Mouse (Mus musculus) heart, embryonic 16.5 days (tissue): ENCODE measurements around the gene Hoxa7. TPM values are rescaled to one million over a fixed set of nuclear protein-coding genes. Genes with fewer than 3 reads are reported as not detected.

Experiments
- ATAC-seq: fragments of 200-750 bp; cut with Nextera tagmentation; replicated peaks from 2 replicates; pipeline ENCODE4 v1.8.0; 2017; ENCODE audit warnings: moderate number of reproducible peaks; ENCODE audit not compliant: insufficient read depth, low FRiP score; ENCODE audit errors: extremely low read depth
- H3K27ac ChIP-seq: fragments of 300-500 bp; sonication (generic); 2 replicates; pipeline ENCODE4 v1.5.1; 2014; ENCODE audit warnings: mild to moderate bottlenecking, low read length, control low read depth, moderate library complexity
- H3K27me3 ChIP-seq: fragments of 300-500 bp; sonication (generic); 2 replicates; pipeline ENCODE4 v1.6.1; 2014; ENCODE audit warnings: low read length, mixed read lengths; ENCODE audit not compliant: control insufficient read depth, insufficient read depth
- H3K36me3 ChIP-seq: fragments of 300-500 bp; sonication (generic); 2 replicates; pipeline ENCODE4 v1.6.1; 2014; ENCODE audit not compliant: control insufficient read depth, insufficient read depth
- H3K4me1 ChIP-seq: fragments of 300-500 bp; sonication (generic); 2 replicates; pipeline ENCODE4 v1.6.1; 2014; ENCODE audit warnings: low read length, mixed read lengths; ENCODE audit not compliant: control insufficient read depth, insufficient read depth
- H3K4me2 ChIP-seq: fragments of 300-500 bp; sonication (generic); 2 replicates; pipeline ENCODE4 v1.6.1; 2014; ENCODE audit warnings: low read depth, mild to moderate bottlenecking, control low read depth, low read length
- H3K4me3 ChIP-seq: fragments of 300-500 bp; sonication (generic); 2 replicates; pipeline ENCODE4 v1.5.1; 2014; ENCODE audit warnings: mild to moderate bottlenecking, control low read depth, low read length
- H3K9ac ChIP-seq: fragments of 300-500 bp; sonication (generic); 2 replicates; pipeline ENCODE4 v1.6.1; 2014; ENCODE audit warnings: low read length, control low read depth
- H3K9me3 ChIP-seq: fragments of 300-500 bp; sonication (generic); replicated peaks from 2 replicates; pipeline ENCODE4 v1.6.1; 2016; ENCODE audit warnings: low read length; ENCODE audit not compliant: control insufficient read depth
- WGBS: fragments of 180-500 bp; shearing (Covaris S2); extraction: QIAGEN DNeasy Blood & Tissue Kit; methylation state at CpG from one replicate; pipeline ENCODE4 v1.1.7; 2014; 5-methylcytosine and 5-hydroxymethylcytosine counted together
- polyA plus RNA-seq: library from polyadenylated mRNA; unstranded; fragments of >200 nt; fragmentation: Nextera tagmentation; extraction: Ambion mirVana; gene quantifications from 2 replicates; pipeline ENCODE4 v1.2.1, GENCODE M21; 2015

Hoxa7 gene
- polyA plus RNA-seq, 1 experiment from 2014 or later = 0.38 TPM

DNA sequence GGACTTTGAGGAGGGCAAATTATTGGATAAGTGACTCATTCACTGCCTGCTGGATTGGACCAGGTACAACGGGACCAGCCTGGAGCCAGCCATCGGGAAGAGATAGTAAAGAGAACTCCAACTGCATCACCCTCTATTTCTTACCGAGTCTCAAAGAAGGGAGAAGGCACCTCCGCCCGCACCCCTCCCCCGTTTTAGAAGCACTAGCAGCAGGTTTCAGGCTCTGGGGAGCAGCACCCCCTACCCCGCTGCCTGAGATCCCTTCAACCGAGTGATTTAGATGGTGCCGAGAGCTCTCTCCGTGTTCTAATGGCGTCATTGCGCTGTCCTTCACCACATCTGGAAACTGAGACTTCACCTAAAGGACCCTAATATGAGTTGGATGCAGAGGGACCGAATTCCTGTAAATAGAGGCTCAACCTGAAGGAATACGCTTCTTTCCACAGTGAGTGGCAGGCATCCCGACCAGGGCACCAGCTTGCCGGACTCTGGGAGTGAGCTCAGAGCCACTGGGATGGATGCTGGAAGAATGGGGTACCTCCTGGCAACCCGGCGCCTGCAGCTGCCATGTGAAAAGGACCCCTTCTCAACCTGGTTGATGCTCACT is 43.8 kb upstream of the Hoxa7 start:
- Histone ChIP-seq H3K4me1 (peaks cover 3% of the 10 kb centered on the region; the same call in 1 of the 2 replicates), H3K4me3 (no peak overlapping the region), H3K27me3 (peaks cover 88% of the 10 kb centered on the region), H3K9me3 (no peaks in the 10 kb centered on the region), H3K27ac (no peak overlapping the region), H3K9ac (no peak overlapping the region), H3K36me3 (no peaks in the 10 kb centered on the region), H3K4me2 (no peak overlapping the region)
- WGBS = 1% methylated on average over 18 of the region's 18 CpGs
- no peak for ATAC-seq

DNA sequence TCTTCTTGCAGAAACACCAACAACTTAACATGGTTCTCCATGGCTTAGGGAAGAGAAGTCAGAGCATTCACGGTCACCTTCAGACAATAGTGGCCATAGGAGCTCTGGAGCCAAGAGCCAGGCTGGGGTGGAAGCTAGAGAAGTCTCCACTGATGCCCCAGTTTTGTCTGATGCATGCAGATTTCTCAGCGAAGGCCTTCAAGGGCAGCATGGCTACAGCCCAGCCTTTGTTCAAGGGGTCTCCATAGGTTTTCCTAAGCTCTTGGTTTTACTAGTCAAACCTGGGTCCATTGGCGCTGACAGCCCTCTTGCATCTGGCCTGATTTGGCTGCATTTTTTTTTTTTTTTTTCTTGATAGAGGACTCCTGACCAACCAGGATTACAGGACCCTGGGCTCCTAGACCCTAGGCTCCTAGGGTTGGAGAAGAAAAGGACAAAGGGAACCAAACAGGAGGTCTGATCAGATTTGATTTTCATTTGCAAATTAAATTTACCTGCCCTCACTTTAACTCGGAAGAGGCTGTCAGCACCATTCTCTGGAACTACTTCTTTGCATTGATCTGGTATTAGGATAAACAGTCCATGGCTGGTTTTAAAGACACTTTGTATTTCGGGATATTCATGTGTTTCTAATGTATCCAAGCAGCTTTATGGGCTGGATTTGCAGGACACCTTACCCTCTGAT is 42.6 kb upstream of the Hoxa7 start:
- no peak overlapping the region for H3K4me2 ChIP-seq
- no peaks in the 10 kb centered on the region for H3K9me3 ChIP-seq
- H3K4me1 ChIP-seq = peaks cover 10% of the 10 kb centered on the region
- no peak overlapping the region for H3K9ac ChIP-seq
- H3K36me3 ChIP-seq = no peaks in the 10 kb centered on the region
- no peak overlapping the region for H3K4me3 ChIP-seq
- no peak overlapping the region for H3K27ac ChIP-seq
- H3K27me3 ChIP-seq = peaks cover 85% of the 10 kb centered on the region
- no peak for ATAC-seq
- WGBS = 6% methylated on average over 5 of the region's 5 CpGs

DNA sequence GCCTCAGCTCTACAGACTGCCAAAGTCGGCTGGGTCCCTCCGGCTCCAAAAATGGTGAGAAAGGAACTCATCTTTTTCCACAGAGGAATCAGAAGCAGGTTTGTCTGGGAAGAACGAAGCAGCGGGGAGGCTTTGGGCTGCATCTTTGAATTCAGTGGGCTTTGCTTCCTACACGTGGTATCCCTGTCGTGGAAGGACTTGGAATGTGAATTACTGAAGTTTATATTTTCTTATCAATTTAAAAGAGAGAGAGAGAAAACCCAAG is 41.6 kb upstream of the Hoxa7 start:
- H3K9ac ChIP-seq = no peak overlapping the region
- H3K36me3 ChIP-seq = no peaks in the 10 kb centered on the region
- no peak overlapping the region for H3K4me2 ChIP-seq

DNA sequence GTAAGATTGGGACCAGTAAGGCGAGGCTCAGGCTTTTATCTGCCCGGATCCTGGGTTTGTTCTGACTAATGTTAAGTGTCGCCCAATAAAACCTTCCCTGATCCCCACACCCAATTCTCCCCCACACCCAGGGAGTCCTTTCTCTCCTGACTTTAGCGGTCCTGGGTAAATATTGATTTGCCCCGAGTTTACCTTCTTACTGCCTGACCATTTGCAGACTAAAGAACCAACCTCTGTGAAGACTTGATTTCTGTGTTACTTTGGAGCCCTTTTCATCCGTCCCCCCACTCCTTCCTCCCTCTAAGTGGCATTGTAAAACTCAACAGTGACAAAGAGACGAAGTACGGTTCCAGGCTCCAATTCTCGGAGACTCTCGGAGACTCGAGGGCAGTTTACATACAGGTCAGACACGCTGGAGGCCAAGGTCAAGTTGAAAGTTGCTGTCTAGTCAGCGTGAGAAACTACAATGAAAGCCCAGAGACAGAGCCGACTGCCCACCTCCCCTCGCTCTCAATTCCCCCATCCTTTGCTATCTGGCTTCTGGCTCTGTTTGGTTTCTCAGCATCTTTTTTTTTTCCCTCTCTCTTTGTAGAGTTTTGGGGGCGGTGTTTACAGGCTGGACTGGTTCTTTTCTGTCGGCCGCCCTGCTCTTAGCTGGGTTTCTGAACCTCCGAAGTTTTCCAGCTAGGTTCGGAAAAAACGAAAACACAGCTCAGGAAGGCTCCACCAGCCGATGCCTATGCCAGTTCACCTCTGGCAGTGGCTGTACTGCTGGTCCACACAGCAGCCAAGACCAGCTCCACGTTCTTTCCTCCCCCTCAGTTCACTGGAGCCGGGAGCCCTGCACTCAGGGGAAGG is 41.0 kb upstream of the Hoxa7 start:
- H3K27me3 ChIP-seq = peaks cover 77% of the 10 kb centered on the region
- no peak for ATAC-seq
- WGBS = 2% methylated on average over 24 of the region's 24 CpGs

More for the DNA sequence above, 41.6 kb upstream of the Hoxa7 start:
- H3K9me3 ChIP-seq = no peaks in the 10 kb centered on the region
- H3K4me1 ChIP-seq = peaks cover 10% of the 10 kb centered on the region
- H3K4me3 ChIP-seq = no peak overlapping the region
- peaks cover 79% of the 10 kb centered on the region for H3K27me3 ChIP-seq
- ATAC-seq = no peak
- 3% methylated on average over 6 of the region's 6 CpGs for WGBS
- no peak overlapping the region for H3K27ac ChIP-seq

DNA sequence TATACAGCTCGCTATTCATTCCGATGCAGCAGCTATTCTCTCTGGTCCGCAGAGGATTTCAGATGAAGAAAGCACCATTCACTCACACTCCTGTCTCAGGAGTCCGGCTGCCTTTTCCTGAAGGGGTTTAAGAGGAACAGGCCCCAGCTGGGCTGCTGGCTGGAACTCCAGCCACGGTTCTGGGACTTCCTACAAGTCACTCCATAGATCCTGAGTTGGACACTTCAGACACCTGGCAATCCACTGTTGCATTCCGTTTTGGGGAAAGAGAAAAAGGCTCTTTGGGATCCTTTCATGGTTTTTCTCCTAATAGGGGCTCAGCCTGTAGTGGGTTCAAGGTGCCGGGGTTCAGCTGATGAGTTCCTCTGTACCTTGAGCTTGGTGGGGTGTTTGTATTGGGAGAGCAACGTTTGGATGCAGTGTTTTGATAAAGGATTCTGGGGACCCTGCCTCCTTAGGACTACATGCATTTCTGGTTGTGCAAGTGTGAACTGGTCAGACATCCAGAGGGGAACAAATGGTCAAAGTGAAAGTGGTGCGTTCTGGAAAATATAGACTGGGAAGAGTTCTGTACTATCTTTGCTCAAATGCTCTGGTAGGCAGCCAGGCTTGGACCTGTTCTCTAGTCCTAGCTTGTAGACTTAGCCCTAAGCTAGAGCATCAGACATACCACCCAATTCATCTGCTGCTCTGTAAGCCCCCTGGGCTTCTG is 40.3 kb upstream of the Hoxa7 start:
- Histone ChIP-seq H3K4me1 (peaks cover 10% of the 10 kb centered on the region), H3K27me3 (peaks cover 78% of the 10 kb centered on the region), H3K4me3 (no peak overlapping the region), H3K36me3 (no peaks in the 10 kb centered on the region), H3K9ac (no peak overlapping the region), H3K4me2 (no peak overlapping the region), H3K27ac (no peak overlapping the region), H3K9me3 (no peaks in the 10 kb centered on the region)
- ATAC-seq = no peak
- 5% methylated on average over 9 of the region's 9 CpGs for WGBS

More for the DNA sequence above, 41.0 kb upstream of the Hoxa7 start:
- no peak overlapping the region for H3K27ac ChIP-seq
- no peaks in the 10 kb centered on the region for H3K9me3 ChIP-seq
- H3K4me1 ChIP-seq = peaks cover 10% of the 10 kb centered on the region
- H3K36me3 ChIP-seq = no peaks in the 10 kb centered on the region
- no peak overlapping the region for H3K4me2 ChIP-seq
- H3K9ac ChIP-seq = no peak overlapping the region
- no peak overlapping the region for H3K4me3 ChIP-seq

DNA sequence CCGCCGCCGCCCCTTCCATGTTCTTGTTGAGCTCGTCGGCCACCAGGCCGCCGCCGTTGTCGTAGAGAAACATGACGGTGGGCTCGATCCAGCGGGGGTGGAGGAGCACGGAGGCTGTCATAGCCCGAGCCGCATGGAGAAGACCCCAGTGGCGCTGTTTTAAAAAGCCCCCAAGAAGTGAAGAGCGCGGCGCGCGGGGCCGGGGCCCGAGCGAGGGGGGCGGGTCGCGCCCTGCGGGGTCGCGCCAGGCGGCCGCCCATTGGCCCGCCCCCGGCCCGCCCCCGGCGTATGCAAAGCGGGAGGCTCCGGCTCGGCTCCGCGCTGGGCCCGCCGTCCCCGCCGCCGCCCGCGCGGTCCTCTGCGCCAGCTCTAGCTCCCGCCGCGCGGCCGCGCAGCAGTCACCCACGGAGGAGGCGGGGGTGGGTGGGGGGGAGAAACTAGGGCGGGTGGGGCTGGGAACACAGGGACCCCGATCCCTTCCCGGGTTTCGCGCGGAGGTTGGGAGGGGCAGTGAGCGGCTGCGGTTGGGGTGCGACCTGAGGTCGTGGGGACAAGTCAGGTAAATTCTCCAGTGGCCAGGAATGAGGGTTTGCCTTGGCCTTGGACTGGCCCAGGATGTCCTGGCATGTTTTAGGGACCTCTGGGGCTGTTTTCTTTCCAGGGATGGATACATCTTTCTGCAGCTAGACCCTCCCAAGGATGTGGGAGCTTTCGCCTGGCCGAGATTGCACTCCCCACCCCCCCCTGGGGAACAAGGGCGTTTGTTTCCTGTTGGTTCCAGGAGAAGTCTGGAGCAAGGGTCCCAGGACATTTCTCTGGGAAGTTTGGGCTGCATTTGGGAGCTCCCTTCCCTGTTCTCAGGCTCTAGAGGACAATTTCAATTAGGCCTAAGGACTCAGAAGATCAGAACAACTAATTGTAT is 39.3 kb upstream of the Hoxa7 start, which contains the start of gene Hoxa13:
Gene Hoxa13, minus strand, starts transcription at position 227 of the 922 bp plus-strand sequence.
- 1% methylated on average over 40 of the region's 72 CpGs for WGBS
- Histone ChIP-seq H3K9ac (no peak within 1 kb of the TSS), H3K27me3 (peaks cover 76% of the 10 kb centered on the region), H3K36me3 (no peaks in the 10 kb centered on the region), H3K9me3 (no peaks in the 10 kb centered on the region), H3K4me2 (peak within 1 kb of the TSS; percentile 74), H3K27ac (no peak within 1 kb of the TSS), H3K4me1 (peaks cover 10% of the 10 kb centered on the region), H3K4me3 (peak within 1 kb of the TSS; percentile 55)
- ATAC-seq = peak; percentile 63; the same call in 1 of the 2 replicates

DNA sequence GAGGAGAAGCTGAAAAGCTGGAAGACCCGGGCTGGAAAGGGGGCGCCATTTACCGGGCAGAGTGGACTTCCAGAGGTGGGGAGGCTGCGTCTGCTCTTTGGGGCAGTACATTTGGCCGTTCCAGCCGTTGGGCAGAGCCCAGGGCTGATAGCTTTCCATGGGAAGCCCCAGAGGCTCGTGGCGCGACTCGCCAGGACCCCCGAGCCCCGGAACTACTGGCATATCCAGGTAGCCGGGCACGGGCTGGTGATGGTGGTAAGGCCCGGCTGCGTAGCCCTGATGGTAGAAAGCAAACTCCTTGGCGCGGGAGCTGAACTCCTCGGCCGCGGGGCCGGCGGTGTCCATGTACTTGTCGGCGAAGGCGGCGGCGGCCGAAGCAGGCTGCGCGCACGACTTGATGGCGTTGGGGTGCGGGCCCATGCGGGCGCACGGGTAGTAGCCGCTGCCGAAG is 38.2 kb upstream of the Hoxa7 start:
- H3K27me3 ChIP-seq = peaks cover 76% of the 10 kb centered on the region
- peaks cover 10% of the 10 kb centered on the region for H3K4me1 ChIP-seq
- under 1% methylated on average over 38 of the region's 39 CpGs for whole genome bisulfite sequencing
- H3K36me3 ChIP-seq = no peaks in the 10 kb centered on the region
- H3K4me2 ChIP-seq = peak overlapping the region; percentile 74
- H3K27ac ChIP-seq = no peak overlapping the region
- H3K4me3 ChIP-seq = peak overlapping the region; percentile 55
- ATAC-seq = no peak
- no peaks in the 10 kb centered on the region for H3K9me3 ChIP-seq
- H3K9ac ChIP-seq = no peak overlapping the region
